Mouse (Mus musculus) fat pad, adult 2 months (tissue): Measurements from ENCODE around the gene Hip1r.

ENCODE experiments used
- DNase-seq: peaks from one replicate; pipeline ENCODE4 v3.0.0-alpha.2; 2011; ENCODE audit warnings: low read depth, low spot score; ENCODE audit errors: extremely low read depth

Gene Hip1r

GRCm38 (mm10) chr5:123973299-123974178 lies at the start of gene Hip1r:
Gene Hip1r, plus strand, starts transcription at chr5:123973628.
- DNase-seq, result no peak

GRCm38 (mm10) chr5:123927118-123927517 lies 46.3 kb upstream of the Hip1r start, which contains the start of gene Gm43518:
Gene Gm43518, plus strand, starts transcription at chr5:123927418.
- DNase-seq, result no peak

GRCm38 (mm10) chr5:123930508-123930989 lies 42.9 kb upstream of the Hip1r start, which contains the start of gene Ccdc62:
Gene Ccdc62, plus strand, starts transcription at chr5:123930679.
- DNase-seq, result no peak

GRCm38 (mm10) chr5:123931131-123931530 lies 42.3 kb upstream of the Hip1r start:
- no peak for DNase-seq

GRCm38 (mm10) chr5:123932927-123933326 lies 40.5 kb upstream of the Hip1r start:
- no peak for DNase-seq

- DNase-seq, result no peak
These were observed 39.9 kb upstream of the Hip1r start for GRCm38 (mm10) chr5:123933556-123933955.

GRCm38 (mm10) chr5:123933957-123934591 lies 39.4 kb upstream of the Hip1r start:
- no peak for DNase-seq

GRCm38 (mm10) chr5:123935931-123936330 lies 37.5 kb upstream of the Hip1r start:
- DNase-seq, result no peak

GRCm38 (mm10) chr5:123938479-123938878 lies 34.9 kb upstream of the Hip1r start:
- DNase-seq, result no peak

- no peak for DNase-seq
These were observed 26.9 kb upstream of the Hip1r start for GRCm38 (mm10) chr5:123946546-123946945.

GRCm38 (mm10) chr5:123947041-123947761 lies 26.2 kb upstream of the Hip1r start:
- no peak for DNase-seq

GRCm38 (mm10) chr5:123952365-123953045 lies 20.9 kb upstream of the Hip1r start:
- DNase-seq, result no peak

GRCm38 (mm10) chr5:123957213-123957612 lies 16.2 kb upstream of the Hip1r start:
- DNase-seq, result no peak

GRCm38 (mm10) chr5:123959018-123959417 lies 14.4 kb upstream of the Hip1r start:
- no peak for DNase-seq

- DNase-seq, result no peak
These were observed 13.3 kb upstream of the Hip1r start for GRCm38 (mm10) chr5:123960129-123960528.

GRCm38 (mm10) chr5:123961046-123961445 lies 12.4 kb upstream of the Hip1r start:
- DNase-seq, result no peak

GRCm38 (mm10) chr5:123964208-123964607 lies 9.2 kb upstream of the Hip1r start:
- no peak for DNase-seq

- DNase-seq, result no peak
These were observed 6.7 kb upstream of the Hip1r start for GRCm38 (mm10) chr5:123966759-123967158.

GRCm38 (mm10) chr5:123968468-123968867 lies 5.0 kb upstream of the Hip1r start:
- DNase-seq, result no peak

GRCm38 (mm10) chr5:123969216-123969615 lies 4.2 kb upstream of the Hip1r start:
- no peak for DNase-seq

- DNase-seq, result no peak
These were observed 2.9 kb upstream of the Hip1r start for GRCm38 (mm10) chr5:123970576-123970975.
